Mouse (Mus musculus): Measurements from ENCODE around the gene Nfic. TPM values are rescaled to one million over a fixed set of nuclear protein-coding genes. Genes with fewer than 3 reads are reported as not detected.
A peak's percentile ranks its signal among the peaks of the same experiment; 100 is the strongest.

The Nfic gene
- polyA plus RNA-seq, 1 experiment from 2014 or later, result 30.8 TPM

- Histone ChIP-seq H3K9me3 (no peaks in the 10 kb centered on the region), H3K27me3 (peaks cover 30% of the 10 kb centered on the region), H3K4me1 (replicated peaks) (0 out of 2 replicates have a peak, but pooled peaks cover 8% of the 10 kb centered on the region), H3K9ac (replicated peaks) (no peak overlapping the region), H3K4me3 (replicated peaks) (no peak overlapping the region), H3K36me3 (peaks cover 42% of the 10 kb centered on the region), H3K27ac (no peak overlapping the region), H3K4me2 (no peak overlapping the region)
- 27% methylated on average over 2 of the region's 2 CpGs for WGBS
- no peak for ATAC-seq (ENCODE audit: insufficient number of reproducible peaks, insufficient read depth, low FRiP score, low TSS enrichment, low read depth)
Measured at GRCm38 (mm10) chr10:81485060-81485449, 29.6 kb upstream of the Nfic start.

DNA sequence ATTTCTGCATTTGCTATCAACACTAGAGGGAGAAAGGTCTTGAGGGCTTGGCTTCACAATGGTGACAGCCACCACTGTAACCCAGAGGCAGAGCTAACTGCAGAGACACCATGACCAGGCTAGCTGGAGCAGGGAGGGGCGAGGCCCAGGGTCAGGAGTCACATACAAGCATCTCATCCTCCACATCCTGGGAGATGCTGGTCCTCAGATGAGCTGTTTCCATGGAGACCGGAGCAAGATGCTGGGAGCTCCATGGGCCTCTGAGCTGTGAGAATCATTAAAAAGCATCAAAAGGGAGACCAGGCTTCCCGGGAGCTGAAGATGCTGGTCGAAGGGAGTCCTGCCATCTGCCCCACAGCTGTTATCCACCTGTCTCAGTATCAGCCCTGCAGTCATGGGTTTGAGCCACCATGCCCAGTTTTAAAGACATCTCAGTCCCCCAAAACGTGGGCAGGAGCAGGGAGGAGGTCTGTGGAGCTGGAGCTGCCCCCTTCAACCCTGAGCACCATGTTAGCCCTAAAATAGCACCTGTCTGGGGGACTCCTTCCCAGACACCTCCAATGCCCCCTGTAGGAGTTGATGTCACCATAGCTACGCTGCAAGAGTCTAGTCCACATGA lies 29.1 kb upstream of the Nfic start:
- Histone ChIP-seq H3K27me3 (peaks cover 35% of the 10 kb centered on the region), H3K9me3 (no peaks in the 10 kb centered on the region), H3K4me2 (no peak overlapping the region), H3K9ac (replicated peaks) (no peak overlapping the region), H3K4me3 (replicated peaks) (no peak overlapping the region), H3K36me3 (peaks cover 37% of the 10 kb centered on the region), H3K4me1 (replicated peaks) (0 out of 2 replicates have a peak, but pooled peaks cover 8% of the 10 kb centered on the region), H3K27ac (no peak overlapping the region)
- 55% methylated on average over 6 of the region's 6 CpGs for WGBS
- ATAC-seq (ENCODE audit: insufficient number of reproducible peaks, insufficient read depth, low FRiP score, low TSS enrichment, low read depth), result no peak

GRCm38 (mm10) chr10:81483983-81484382 lies 28.5 kb upstream of the Nfic start:
- H3K4me1 ChIP-seq (replicated peaks), result 0 out of 2 replicates have a peak, but pooled peaks cover 8% of the 10 kb centered on the region
- peaks cover 31% of the 10 kb centered on the region for H3K36me3 ChIP-seq
- H3K9ac ChIP-seq (replicated peaks), result no peak overlapping the region
- H3K27me3 ChIP-seq, result peaks cover 36% of the 10 kb centered on the region
- no peak for ATAC-seq (ENCODE audit: insufficient number of reproducible peaks, insufficient read depth, low FRiP score, low TSS enrichment, low read depth)
- H3K9me3 ChIP-seq, result no peaks in the 10 kb centered on the region
- WGBS, result 19% methylated on average over 9 of the region's 9 CpGs
- H3K4me2 ChIP-seq, result no peak overlapping the region
- no peak overlapping the region for H3K4me3 ChIP-seq (replicated peaks)
- H3K27ac ChIP-seq, result no peak overlapping the region

- 0% methylated on average over 36 of the region's 36 CpGs for WGBS
- no peak within 1 kb of the TSS for H3K27ac ChIP-seq
- peaks cover 49% of the 10 kb centered on the region for H3K27me3 ChIP-seq
- peak within 1 kb of the TSS; percentile 60 for H3K9ac ChIP-seq (replicated peaks)
- H3K36me3 ChIP-seq, result peaks cover 17% of the 10 kb centered on the region
- ATAC-seq (ENCODE audit: insufficient number of reproducible peaks, insufficient read depth, low FRiP score, low TSS enrichment, low read depth), result no peak
- 0 out of 2 replicates have a peak, but pooled peaks cover 8% of the 10 kb centered on the region for H3K4me1 ChIP-seq (replicated peaks)
- H3K4me3 ChIP-seq (replicated peaks), result peak within 1 kb of the TSS; percentile 49
- H3K9me3 ChIP-seq, result no peaks in the 10 kb centered on the region
- peak within 1 kb of the TSS; percentile 71 for H3K4me2 ChIP-seq
Measured at GRCm38 (mm10) chr10:81482533-81482889, 27.1 kb upstream of the Nfic start, which contains the start of gene Celf5. Gene Celf5 (minus strand): TSS chr10:81482709.

- Histone ChIP-seq H3K4me1 (replicated peaks) (0 out of 2 replicates have a peak, but pooled peaks cover 8% of the 10 kb centered on the region), H3K4me3 (replicated peaks) (peak overlapping the region; percentile 49), H3K36me3 (peaks cover 10% of the 10 kb centered on the region; the same call in 1 of the 2 replicates), H3K9ac (replicated peaks) (peak overlapping the region; percentile 60), H3K9me3 (no peaks in the 10 kb centered on the region), H3K27me3 (peaks cover 55% of the 10 kb centered on the region), H3K4me2 (peak overlapping the region; percentile 71), H3K27ac (no peak overlapping the region)
- no peak for ATAC-seq (ENCODE audit: insufficient number of reproducible peaks, insufficient read depth, low FRiP score, low TSS enrichment, low read depth)
- 3% methylated on average over 35 of the region's 35 CpGs for WGBS
Measured at GRCm38 (mm10) chr10:81481605-81482532, 26.4 kb upstream of the Nfic start.

DNA sequence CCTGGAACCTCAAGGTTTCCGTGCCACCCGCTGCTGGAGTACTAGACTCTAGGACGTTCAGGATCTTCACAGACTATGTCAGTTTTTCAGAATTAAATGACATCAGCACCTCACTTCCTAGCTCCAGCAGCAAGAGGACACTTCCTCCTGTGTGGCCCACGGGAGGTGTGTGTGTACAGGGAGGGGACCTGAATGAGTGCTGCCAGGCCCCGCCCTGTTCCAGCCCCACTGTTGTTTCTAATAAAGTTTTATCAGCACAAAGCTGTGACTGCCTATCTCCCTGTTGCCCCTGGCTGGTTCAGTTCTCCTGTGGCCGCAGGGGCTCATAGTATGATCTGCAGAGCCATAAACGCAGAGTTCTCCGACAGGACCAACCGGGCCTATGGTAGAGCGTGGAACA lies 19.0 kb upstream of the Nfic start:
- WGBS, result 76% methylated on average over 10 of the region's 10 CpGs
- peaks cover 94% of the 10 kb centered on the region for H3K27me3 ChIP-seq
- H3K4me2 ChIP-seq, result no peak overlapping the region
- no peak overlapping the region for H3K4me3 ChIP-seq (replicated peaks)
- peaks cover 7% of the 10 kb centered on the region for H3K4me1 ChIP-seq (replicated peaks)
- no peak for ATAC-seq (ENCODE audit: insufficient number of reproducible peaks, insufficient read depth, low FRiP score, low TSS enrichment, low read depth)
- no peaks in the 10 kb centered on the region for H3K9me3 ChIP-seq
- H3K9ac ChIP-seq (replicated peaks), result no peak overlapping the region
- no peak overlapping the region for H3K27ac ChIP-seq
- no peaks in the 10 kb centered on the region for H3K36me3 ChIP-seq

DNA sequence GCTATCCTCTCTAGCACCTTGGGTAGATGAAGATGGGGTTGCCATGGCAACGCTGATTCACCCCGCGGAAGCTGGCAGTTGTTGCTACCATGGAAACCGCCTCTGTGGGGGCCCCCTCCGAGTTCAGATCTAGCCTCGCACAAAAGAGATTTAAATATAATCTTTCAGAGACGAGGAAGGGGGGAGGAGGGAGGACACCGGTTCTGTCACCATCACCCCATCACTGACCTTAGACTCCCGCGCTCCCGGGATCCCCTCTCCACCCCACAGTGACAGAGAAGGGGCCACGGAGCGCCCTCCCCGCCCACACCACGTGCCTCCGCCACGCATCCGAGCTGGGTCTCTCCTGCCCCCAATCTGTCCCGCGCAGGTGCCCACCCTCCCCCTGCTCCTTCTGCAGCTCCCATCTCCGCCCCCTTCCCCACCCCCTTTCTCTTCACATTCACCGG lies 17.6 kb upstream of the Nfic start:
- Histone ChIP-seq H3K27ac (no peak overlapping the region), H3K4me1 (replicated peaks) (peaks cover 7% of the 10 kb centered on the region), H3K9me3 (no peaks in the 10 kb centered on the region), H3K36me3 (no peaks in the 10 kb centered on the region), H3K4me2 (peak overlapping the region; percentile 33), H3K4me3 (replicated peaks) (peak overlapping the region; percentile 15), H3K27me3 (peaks cover 99% of the 10 kb centered on the region), H3K9ac (replicated peaks) (no peak overlapping the region)
- ATAC-seq (ENCODE audit: insufficient number of reproducible peaks, insufficient read depth, low FRiP score, low TSS enrichment, low read depth), result no peak
- 2% methylated on average over 20 of the region's 22 CpGs for WGBS

DNA sequence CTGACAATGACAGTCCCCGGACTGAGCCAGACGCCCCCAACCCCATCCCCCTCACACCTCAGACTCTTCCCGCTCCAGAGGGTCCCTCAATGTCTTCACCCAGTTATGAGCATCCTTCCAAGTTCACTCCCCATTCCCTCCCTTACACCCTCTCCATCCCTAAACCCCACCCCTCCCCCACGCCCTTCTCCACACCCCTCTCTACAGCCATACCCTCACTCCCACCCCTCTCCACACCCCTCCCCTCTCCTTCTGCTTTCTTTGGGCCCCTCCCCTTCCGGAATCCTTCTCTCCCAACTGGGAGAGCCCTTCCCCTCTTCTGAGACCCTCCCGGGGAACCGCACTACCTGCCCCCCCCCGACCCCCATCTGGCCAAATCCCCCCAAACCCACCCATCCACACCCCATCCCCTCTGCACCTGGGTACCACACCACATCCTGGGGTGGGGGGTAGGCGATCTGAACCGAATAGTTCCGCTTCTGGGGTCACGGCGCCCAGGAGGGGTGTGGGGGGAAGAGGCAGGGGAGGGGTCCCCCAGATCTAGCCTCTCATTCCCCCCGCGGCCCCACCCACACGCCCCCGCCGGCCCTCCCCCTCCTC lies 17.1 kb upstream of the Nfic start:
- 6% methylated on average over 18 of the region's 18 CpGs for WGBS
- H3K27ac ChIP-seq, result no peak overlapping the region
- no peak for ATAC-seq (ENCODE audit: insufficient number of reproducible peaks, insufficient read depth, low FRiP score, low TSS enrichment, low read depth)
- peak overlapping the region; percentile 33; the same call in 1 of the 2 replicates for H3K4me2 ChIP-seq
- no peaks in the 10 kb centered on the region for H3K9me3 ChIP-seq
- peak overlapping the region; percentile 15 for H3K4me3 ChIP-seq (replicated peaks)
- peaks cover 99% of the 10 kb centered on the region for H3K27me3 ChIP-seq
- no peak overlapping the region for H3K9ac ChIP-seq (replicated peaks)
- H3K36me3 ChIP-seq, result no peaks in the 10 kb centered on the region
- peaks cover 7% of the 10 kb centered on the region for H3K4me1 ChIP-seq (replicated peaks)

DNA sequence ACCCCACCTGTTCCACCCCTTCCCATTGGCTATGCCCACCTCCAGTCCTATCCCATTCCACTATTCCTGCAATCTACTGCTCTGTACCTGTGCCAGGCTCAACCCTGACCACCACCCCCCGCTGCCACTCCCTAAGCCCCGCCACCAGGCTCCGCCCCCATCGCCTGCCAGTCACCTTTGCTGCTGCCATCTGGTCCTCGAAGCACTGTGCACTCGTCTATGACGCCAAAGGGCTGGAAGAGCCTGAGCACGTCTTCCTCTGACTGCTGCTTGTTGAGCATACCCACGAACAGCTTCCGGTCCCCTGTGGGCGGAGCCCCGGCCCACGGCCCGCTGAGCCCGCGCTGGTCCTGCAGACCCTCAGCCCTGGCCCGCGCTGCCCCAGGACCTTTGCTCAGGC lies 15.0 kb upstream of the Nfic start:
- Histone ChIP-seq H3K36me3 (no peaks in the 10 kb centered on the region), H3K4me3 (replicated peaks) (no peak overlapping the region), H3K27me3 (peaks cover 99% of the 10 kb centered on the region), H3K27ac (no peak overlapping the region), H3K9ac (replicated peaks) (no peak overlapping the region), H3K9me3 (no peaks in the 10 kb centered on the region), H3K4me2 (no peak overlapping the region), H3K4me1 (replicated peaks) (peaks cover 7% of the 10 kb centered on the region)
- 57% methylated on average over 18 of the region's 18 CpGs for WGBS
- ATAC-seq (ENCODE audit: insufficient number of reproducible peaks, insufficient read depth, low FRiP score, low TSS enrichment, low read depth), result no peak

DNA sequence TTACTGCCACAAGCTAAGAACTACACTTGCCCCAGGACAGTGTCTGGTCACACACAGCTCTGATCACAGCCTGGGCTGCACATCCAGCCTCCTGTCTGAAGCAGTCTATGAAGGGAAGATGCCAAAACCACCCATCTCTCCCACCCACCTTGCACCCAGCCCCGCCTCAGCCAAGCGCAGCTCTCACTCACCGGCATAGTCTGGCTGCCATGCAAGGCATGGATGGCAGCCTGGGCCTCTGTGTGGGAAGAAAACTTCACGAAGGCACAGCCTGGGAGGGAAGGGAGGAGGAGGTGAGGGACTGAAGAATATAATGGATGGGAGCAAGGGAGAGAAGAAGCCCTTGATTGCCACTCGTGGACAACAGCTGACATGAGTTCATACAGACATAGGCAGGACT lies 13.8 kb upstream of the Nfic start:
- H3K27me3 ChIP-seq, result peaks cover 99% of the 10 kb centered on the region
- H3K4me3 ChIP-seq (replicated peaks), result no peak overlapping the region
- no peak overlapping the region for H3K4me2 ChIP-seq

GRCm38 (mm10) chr10:81467670-81468235 lies 12.3 kb upstream of the Nfic start:
- no peak overlapping the region for H3K4me3 ChIP-seq (replicated peaks)
- 82% methylated on average over 16 of the region's 16 CpGs for WGBS
- no peaks in the 10 kb centered on the region for H3K36me3 ChIP-seq
- peaks cover 99% of the 10 kb centered on the region for H3K27me3 ChIP-seq
- no peak overlapping the region for H3K9ac ChIP-seq (replicated peaks)
- H3K4me2 ChIP-seq, result no peak overlapping the region
- H3K4me1 ChIP-seq (replicated peaks), result peaks cover 10% of the 10 kb centered on the region
- ATAC-seq (ENCODE audit: insufficient number of reproducible peaks, insufficient read depth, low FRiP score, low TSS enrichment, low read depth), result no peak
- no peaks in the 10 kb centered on the region for H3K9me3 ChIP-seq
- no peak overlapping the region for H3K27ac ChIP-seq

More for the DNA sequence above, 13.8 kb upstream of the Nfic start:
- WGBS, result 83% methylated on average over 5 of the region's 5 CpGs
- Histone ChIP-seq H3K9ac (replicated peaks) (no peak overlapping the region), H3K4me1 (replicated peaks) (peaks cover 13% of the 10 kb centered on the region), H3K9me3 (no peaks in the 10 kb centered on the region), H3K27ac (no peak overlapping the region), H3K36me3 (no peaks in the 10 kb centered on the region)
- no peak for ATAC-seq (ENCODE audit: insufficient number of reproducible peaks, insufficient read depth, low FRiP score, low TSS enrichment, low read depth)
